Mouse (Mus musculus) intestine, embryonic 14.5 days (tissue): ENCODE results near the gene Cx3cl1. TPM values are rescaled to one million over a fixed set of nuclear protein-coding genes. Genes with fewer than 3 reads are reported as not detected.

Source experiments
- ATAC-seq: fragments of 200-750 bp; cut with Nextera tagmentation; replicated peaks from 2 replicates; pipeline ENCODE4 v1.8.0; 2017; ENCODE audit warnings: low read depth, moderate number of reproducible peaks, moderate TSS enrichment, moderate library complexity; ENCODE audit not compliant: low FRiP score, low TSS enrichment
- DNase-seq: peaks from one replicate; pipeline ENCODE4 v3.0.0-alpha.2; 2018; ENCODE audit warnings: low spot score
- H3K27ac ChIP-seq: fragments of 300-500 bp; sonication (generic); 2 replicates; pipeline ENCODE4 v1.5.1; 2014; ENCODE audit warnings: low read depth, mild to moderate bottlenecking, control low read depth
- H3K27me3 ChIP-seq: fragments of 300-500 bp; sonication (generic); replicated peaks from 2 replicates; pipeline ENCODE4 v1.6.1; 2014; ENCODE audit warnings: low read length, control low read depth; ENCODE audit not compliant: control insufficient read depth, insufficient read depth
- H3K36me3 ChIP-seq: fragments of 300-500 bp; sonication (generic); 2 replicates; pipeline ENCODE4 v1.6.1; 2014; ENCODE audit warnings: low read length, control low read depth; ENCODE audit not compliant: control insufficient read depth, insufficient read depth
- H3K4me1 ChIP-seq: fragments of 300-500 bp; sonication (generic); replicated peaks from 2 replicates; pipeline ENCODE4 v1.6.1; 2014; ENCODE audit warnings: low read length, control low read depth, mixed read lengths; ENCODE audit not compliant: control insufficient read depth, insufficient read depth
- H3K4me2 ChIP-seq: fragments of 300-500 bp; sonication (generic); 2 replicates; pipeline ENCODE4 v1.6.1; 2014; ENCODE audit warnings: low read length
- H3K4me3 ChIP-seq: fragments of 300-500 bp; sonication (generic); 2 replicates; pipeline ENCODE4 v1.5.1; 2014; ENCODE audit warnings: low read depth, low read length, control low read depth, mixed read lengths
- H3K9ac ChIP-seq: fragments of 300-500 bp; sonication (generic); 2 replicates; pipeline ENCODE4 v1.6.1; 2014; ENCODE audit warnings: mild to moderate bottlenecking, low read length
- H3K9me3 ChIP-seq: fragments of 300-500 bp; sonication (generic); 2 replicates; pipeline ENCODE4 v1.6.1; 2016; ENCODE audit warnings: low read length, control low read depth; ENCODE audit not compliant: control insufficient read depth
- WGBS: fragments of 180-500 bp; shearing (Covaris S2); extraction: QIAGEN DNeasy Blood & Tissue Kit; methylation state at CpG from one replicate; pipeline ENCODE4 v1.1.7; 2014; 5-methylcytosine and 5-hydroxymethylcytosine counted together
- polyA plus RNA-seq: library from polyadenylated mRNA; unstranded; fragments of >200 nt; fragmentation: Nextera tagmentation; extraction: Ambion mirVana; gene quantifications from 2 replicates; pipeline ENCODE4 v1.2.1, GENCODE M21; 2014

Cx3cl1 gene
- polyA plus RNA-seq, 1 experiment from 2014 or later: 10.8 TPM

DNA sequence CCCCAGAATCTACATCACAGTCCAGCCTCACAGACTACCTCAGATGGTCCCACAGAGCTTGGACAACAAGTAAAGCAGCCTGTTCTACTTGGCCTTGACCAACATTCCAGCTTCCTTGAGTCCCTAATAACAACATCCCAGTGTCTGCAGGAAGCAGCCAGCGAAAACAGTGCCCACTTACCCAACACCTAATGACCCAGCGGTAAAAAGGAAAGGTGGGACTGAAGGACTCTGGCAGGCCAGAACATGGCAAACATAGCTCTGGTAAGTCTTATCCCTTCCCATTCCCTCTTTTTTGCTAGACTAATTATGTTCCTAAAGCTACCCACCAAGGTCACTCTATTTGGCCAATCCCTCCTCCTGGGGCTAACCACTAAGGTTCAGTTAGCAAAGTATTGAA, 17.8 kb upstream of the Cx3cl1 start:
- H3K27me3 ChIP-seq: no peaks in the 10 kb centered on the region
- no peak for ATAC-seq
- H3K27ac ChIP-seq: no peak overlapping the region
- no peak for DNase-seq
- no peaks in the 10 kb centered on the region for H3K4me1 ChIP-seq
- WGBS: 79% methylated on average over 2 of the region's 2 CpGs
- no peak overlapping the region for H3K9ac ChIP-seq
- no peaks in the 10 kb centered on the region for H3K9me3 ChIP-seq
- no peaks in the 10 kb centered on the region for H3K36me3 ChIP-seq
- H3K4me2 ChIP-seq: no peak overlapping the region
- no peak overlapping the region for H3K4me3 ChIP-seq

GRCm38 (mm10) chr8:94754486-94754885, 17.3 kb upstream of the Cx3cl1 start:
- no peak overlapping the region for H3K9ac ChIP-seq
- no peaks in the 10 kb centered on the region for H3K9me3 ChIP-seq
- H3K27me3 ChIP-seq: no peaks in the 10 kb centered on the region
- ATAC-seq: no peak
- 72% methylated on average over 2 of the region's 2 CpGs for WGBS
- H3K4me1 ChIP-seq: no peaks in the 10 kb centered on the region
- H3K36me3 ChIP-seq: no peaks in the 10 kb centered on the region
- no peak overlapping the region for H3K4me3 ChIP-seq
- H3K4me2 ChIP-seq: no peak overlapping the region
- H3K27ac ChIP-seq: no peak overlapping the region
- no peak for DNase-seq

DNA sequence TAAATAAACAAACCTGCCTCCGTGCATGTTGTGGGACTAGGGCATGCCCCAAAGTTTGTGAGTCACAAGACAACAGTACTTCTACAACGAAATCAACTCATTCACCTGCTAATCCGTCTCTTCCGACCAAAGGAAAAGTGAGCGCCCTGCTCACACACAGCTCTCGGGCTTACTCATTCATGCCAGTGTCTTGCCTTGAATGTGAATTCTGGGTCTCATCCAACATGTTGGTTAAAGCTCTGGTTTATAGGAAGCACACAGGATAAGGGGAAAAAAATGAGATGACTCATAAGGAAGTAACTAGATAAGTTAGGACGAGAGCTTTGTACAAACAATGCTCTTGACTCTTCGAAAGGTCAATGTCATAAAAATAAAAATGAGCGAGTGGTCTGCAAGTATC, 4.8 kb upstream of the Cx3cl1 start:
- Histone ChIP-seq H3K27ac (no peak overlapping the region), H3K9ac (no peak overlapping the region), H3K9me3 (no peaks in the 10 kb centered on the region), H3K4me1 (peaks cover 11% of the 10 kb centered on the region), H3K4me3 (no peak overlapping the region), H3K27me3 (peaks cover 22% of the 10 kb centered on the region; the same call in 1 of the 2 replicates), H3K4me2 (no peak overlapping the region), H3K36me3 (no peaks in the 10 kb centered on the region)
- no peak for ATAC-seq
- WGBS: 51% methylated on average over 9 of the region's 9 CpGs
- DNase-seq: no peak

- 35% methylated on average over 6 of the region's 6 CpGs for WGBS
- H3K4me1 ChIP-seq: peaks cover 13% of the 10 kb centered on the region
- H3K27me3 ChIP-seq: peaks cover 44% of the 10 kb centered on the region
- peak; percentile 30; the same call in 1 of the 2 replicates for ATAC-seq
- H3K4me2 ChIP-seq: no peak overlapping the region
- peak; percentile 56 for DNase-seq
- no peaks in the 10 kb centered on the region for H3K36me3 ChIP-seq
- no peak overlapping the region for H3K4me3 ChIP-seq
- no peak overlapping the region for H3K9ac ChIP-seq
- no peak overlapping the region for H3K27ac ChIP-seq
- no peaks in the 10 kb centered on the region for H3K9me3 ChIP-seq
These were observed 864 bp upstream of the Cx3cl1 start for GRCm38 (mm10) chr8:94770945-94771344.

DNA sequence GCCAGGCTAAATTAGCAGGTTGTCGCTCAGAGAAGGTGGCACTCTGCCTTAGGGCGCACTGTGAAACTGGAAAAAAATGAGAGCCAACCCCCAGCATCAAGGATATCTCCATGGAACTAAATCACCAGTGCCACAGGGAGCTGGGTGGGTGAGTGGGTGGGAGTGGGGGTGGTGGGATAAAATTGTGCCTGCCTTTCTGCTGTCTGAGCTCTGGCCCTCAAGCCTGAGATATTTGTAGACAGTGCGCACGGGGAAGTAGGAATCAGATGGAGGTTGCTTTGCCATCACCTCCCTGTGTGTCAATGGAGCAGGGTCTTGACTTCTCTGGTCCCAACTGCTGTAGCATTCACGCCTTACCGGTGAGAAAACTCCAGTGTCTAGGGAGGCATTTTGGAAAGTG, 1.2 kb downstream of the Cx3cl1 start:
- ATAC-seq (no peak), DNase-seq (no peak)
- H3K9me3 ChIP-seq: no peaks in the 10 kb centered on the region
- H3K4me2 ChIP-seq: peak overlapping the region; percentile 57; the same call in 1 of the 2 replicates
- H3K4me3 ChIP-seq: no peak overlapping the region
- no peak overlapping the region for H3K27ac ChIP-seq
- H3K36me3 ChIP-seq: no peaks in the 10 kb centered on the region
- peaks cover 44% of the 10 kb centered on the region for H3K27me3 ChIP-seq
- 49% methylated on average over 6 of the region's 6 CpGs for WGBS
- no peak overlapping the region for H3K9ac ChIP-seq
- H3K4me1 ChIP-seq: peaks cover 14% of the 10 kb centered on the region

DNA sequence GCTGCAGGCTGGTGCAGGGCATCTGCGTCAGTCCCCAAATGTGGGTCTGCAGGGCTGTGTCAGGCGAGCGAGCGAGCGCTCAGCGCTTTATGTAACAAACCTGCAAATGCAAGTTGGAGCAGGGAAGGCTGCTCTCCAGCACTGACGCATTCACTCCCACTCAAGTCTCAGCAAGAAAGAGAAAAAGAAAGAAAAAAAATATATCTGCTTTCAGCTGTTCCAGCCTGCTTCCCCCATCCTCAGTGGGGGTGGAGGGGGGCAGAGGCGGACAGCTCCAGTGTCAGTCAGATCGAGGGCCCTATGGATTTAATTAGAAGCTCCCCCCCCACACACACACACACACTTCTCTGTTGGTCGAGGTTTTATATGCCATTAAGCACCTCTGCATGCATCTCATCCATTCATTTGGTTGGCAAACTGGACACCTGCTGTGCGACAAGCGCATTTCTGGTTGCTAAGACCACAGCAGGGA, 1.9 kb downstream of the Cx3cl1 start:
- Histone ChIP-seq H3K4me2 (no peak overlapping the region), H3K4me3 (no peak overlapping the region), H3K4me1 (peaks cover 21% of the 10 kb centered on the region), H3K9me3 (no peaks in the 10 kb centered on the region), H3K9ac (no peak overlapping the region), H3K27me3 (peaks cover 44% of the 10 kb centered on the region), H3K27ac (no peak overlapping the region), H3K36me3 (no peaks in the 10 kb centered on the region)
- no peak for DNase-seq
- ATAC-seq: no peak
- WGBS: 33% methylated on average over 12 of the region's 12 CpGs

GRCm38 (mm10) chr8:94774601-94775000, 2.8 kb downstream of the Cx3cl1 start:
- Histone ChIP-seq H3K4me2 (no peak overlapping the region), H3K36me3 (no peaks in the 10 kb centered on the region), H3K4me1 (peaks cover 25% of the 10 kb centered on the region), H3K4me3 (no peak overlapping the region), H3K27me3 (peaks cover 44% of the 10 kb centered on the region), H3K27ac (no peak overlapping the region), H3K9me3 (no peaks in the 10 kb centered on the region), H3K9ac (no peak overlapping the region)
- ATAC-seq: no peak
- 90% methylated on average over 1 of the region's 1 CpGs for WGBS
- no peak for DNase-seq

DNA sequence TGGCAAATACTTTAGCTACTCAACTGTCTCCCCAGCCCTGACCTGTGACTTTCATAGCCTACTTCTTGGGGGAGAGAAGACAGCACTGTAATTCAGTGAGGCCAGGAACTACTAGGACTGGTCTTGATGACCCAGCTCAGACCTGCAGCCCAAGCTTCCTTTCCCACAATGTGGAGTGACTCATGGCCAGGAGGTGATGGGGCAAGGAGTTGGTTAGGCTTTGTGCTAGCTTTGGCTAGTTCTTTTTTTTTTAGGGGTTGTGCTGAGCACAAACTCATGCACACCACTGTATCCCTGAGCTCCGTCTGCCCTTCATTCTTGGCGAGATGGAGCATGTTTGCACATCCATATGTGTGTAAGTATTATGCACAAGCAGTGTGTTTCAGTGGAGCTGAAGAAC, 4.5 kb downstream of the Cx3cl1 start:
- 79% methylated on average over 2 of the region's 2 CpGs for WGBS
- Histone ChIP-seq H3K27me3 (peaks cover 27% of the 10 kb centered on the region), H3K4me1 (peaks cover 20% of the 10 kb centered on the region), H3K9ac (no peak overlapping the region), H3K9me3 (no peaks in the 10 kb centered on the region), H3K36me3 (no peaks in the 10 kb centered on the region), H3K4me3 (no peak overlapping the region), H3K27ac (no peak overlapping the region), H3K4me2 (no peak overlapping the region)
- ATAC-seq: no peak
- DNase-seq: no peak

GRCm38 (mm10) chr8:94778036-94778435, 6.2 kb downstream of the Cx3cl1 start:
- Histone ChIP-seq H3K27me3 (peaks cover 14% of the 10 kb centered on the region), H3K9me3 (no peaks in the 10 kb centered on the region), H3K4me1 (peaks cover 19% of the 10 kb centered on the region), H3K27ac (peak overlapping the region; percentile 75), H3K4me2 (no peak overlapping the region), H3K9ac (no peak overlapping the region), H3K36me3 (no peaks in the 10 kb centered on the region), H3K4me3 (no peak overlapping the region)
- ATAC-seq (no peak), DNase-seq (no peak)
- 72% methylated on average over 10 of the region's 10 CpGs for WGBS
